Mouse (Mus musculus) lung, embryonic 16.5 days (tissue): ENCODE results near the gene Htr1a. TPM values are rescaled to one million over a fixed set of nuclear protein-coding genes. Genes with fewer than 3 reads are reported as not detected.

Experiments used
- ATAC-seq: fragments of 200-750 bp; cut with Nextera tagmentation; 2 replicates; pipeline ENCODE4 v1.8.0; 2017; ENCODE audit warnings: low read depth, mild to moderate bottlenecking, moderate library complexity
- H3K27ac ChIP-seq: fragments of 300-500 bp; sonication (generic); 2 replicates; pipeline ENCODE4 v1.5.1; 2014; ENCODE audit warnings: mild to moderate bottlenecking, control low read depth, low read length
- H3K27me3 ChIP-seq: fragments of 300-500 bp; sonication (generic); 2 replicates; pipeline ENCODE4 v1.6.1; 2014; ENCODE audit warnings: low read depth, low read length, mixed read lengths; ENCODE audit not compliant: control insufficient read depth, insufficient read depth
- H3K36me3 ChIP-seq: fragments of 300-500 bp; sonication (generic); 2 replicates; pipeline ENCODE4 v1.6.1; 2014; ENCODE audit warnings: low read length; ENCODE audit not compliant: control insufficient read depth, insufficient read depth
- H3K4me1 ChIP-seq: fragments of 300-500 bp; sonication (generic); replicated peaks from 2 replicates; pipeline ENCODE4 v1.6.1; 2014; ENCODE audit warnings: low read length, mixed read lengths; ENCODE audit not compliant: control insufficient read depth, insufficient read depth
- H3K4me2 ChIP-seq: fragments of 300-500 bp; sonication (generic); 2 replicates; pipeline ENCODE4 v1.6.1; 2014; ENCODE audit warnings: low read depth, low read length, control low read depth
- H3K4me3 ChIP-seq: fragments of 300-500 bp; sonication (generic); 2 replicates; pipeline ENCODE4 v1.5.1; 2014; ENCODE audit warnings: mild to moderate bottlenecking, low read length, control low read depth
- H3K9ac ChIP-seq: fragments of 300-500 bp; sonication (generic); 2 replicates; pipeline ENCODE4 v1.6.1; 2014; ENCODE audit warnings: low read length, control low read depth
- H3K9me3 ChIP-seq: fragments of 300-500 bp; sonication (generic); 2 replicates; pipeline ENCODE4 v1.6.1; 2016; ENCODE audit warnings: low read length; ENCODE audit not compliant: control insufficient read depth
- WGBS: fragments of 180-500 bp; shearing (Covaris S2); extraction: QIAGEN DNeasy Blood & Tissue Kit; methylation state at CpG from one replicate; pipeline ENCODE4 v1.1.7; 2014; 5-methylcytosine and 5-hydroxymethylcytosine counted together
- polyA plus RNA-seq: library from polyadenylated mRNA; unstranded; fragments of >200 nt; fragmentation: Nextera tagmentation; extraction: Ambion mirVana; gene quantifications from 2 replicates; pipeline ENCODE4 v1.2.1, GENCODE M21; 2015

Htr1a gene
- polyA plus RNA-seq: not detected in 2 replicates

- no peak for ATAC-seq
- peaks cover 30% of the 10 kb centered on the region for H3K27me3 ChIP-seq
- no peak within 1 kb of the TSS for H3K9ac ChIP-seq
- no peak within 1 kb of the TSS for H3K27ac ChIP-seq
- no peaks in the 10 kb centered on the region for H3K36me3 ChIP-seq
- no peak within 1 kb of the TSS for H3K4me3 ChIP-seq
- no peak within 1 kb of the TSS for H3K4me2 ChIP-seq
- no peaks in the 10 kb centered on the region for H3K9me3 ChIP-seq
- H3K4me1 ChIP-seq: no peaks in the 10 kb centered on the region
- WGBS: 10% methylated on average over 8 of the region's 8 CpGs
Measured at GRCm38 (mm10) chr13:105443339-105443738, at the start of gene Htr1a. TSS of gene Htr1a (plus strand) at chr13:105443639.

DNA sequence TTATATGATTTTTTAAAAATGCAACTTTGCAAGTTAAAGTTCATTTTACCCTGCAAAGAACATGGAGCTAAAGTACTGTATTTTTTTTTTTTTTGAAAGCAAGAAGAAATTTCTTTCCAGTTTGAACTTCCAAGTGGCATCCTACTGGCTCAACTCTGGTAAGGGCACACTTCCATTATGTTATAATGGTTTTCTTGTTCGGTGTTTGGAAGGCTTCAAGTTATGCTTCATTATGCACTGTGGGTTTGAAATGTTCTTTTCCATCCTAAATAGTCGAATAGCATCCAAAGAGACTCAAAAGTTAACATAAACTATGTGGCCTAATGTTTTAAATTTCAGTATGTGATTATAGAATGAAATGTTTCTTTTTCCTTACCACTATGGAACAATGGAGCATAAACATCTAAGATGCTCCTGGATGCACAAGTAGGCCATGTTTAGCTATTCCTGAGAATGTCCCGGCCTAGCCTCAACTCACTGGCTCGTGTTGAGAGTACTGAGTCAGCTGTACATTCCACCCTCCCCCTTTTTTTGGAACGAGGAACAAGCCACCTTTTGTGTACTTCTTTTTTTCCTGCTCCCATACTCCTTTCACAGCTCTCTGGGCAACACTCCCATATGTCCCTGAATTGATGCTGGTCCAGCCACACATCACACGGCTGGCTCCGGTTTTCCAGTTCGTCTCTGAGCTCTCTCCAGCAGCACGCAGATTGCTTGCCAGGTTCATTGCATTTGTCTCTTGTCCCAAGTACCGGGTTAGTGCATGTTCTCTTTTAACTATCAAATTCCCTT is 31.7 kb upstream of the Htr1a start:
- no peaks in the 10 kb centered on the region for H3K27me3 ChIP-seq
- no peaks in the 10 kb centered on the region for H3K4me1 ChIP-seq
- 75% methylated on average over 10 of the region's 10 CpGs for WGBS
- no peaks in the 10 kb centered on the region for H3K36me3 ChIP-seq
- H3K27ac ChIP-seq: no peak overlapping the region
- no peaks in the 10 kb centered on the region for H3K9me3 ChIP-seq
- H3K4me3 ChIP-seq: no peak overlapping the region
- ATAC-seq: no peak
- H3K9ac ChIP-seq: no peak overlapping the region
- H3K4me2 ChIP-seq: no peak overlapping the region

DNA sequence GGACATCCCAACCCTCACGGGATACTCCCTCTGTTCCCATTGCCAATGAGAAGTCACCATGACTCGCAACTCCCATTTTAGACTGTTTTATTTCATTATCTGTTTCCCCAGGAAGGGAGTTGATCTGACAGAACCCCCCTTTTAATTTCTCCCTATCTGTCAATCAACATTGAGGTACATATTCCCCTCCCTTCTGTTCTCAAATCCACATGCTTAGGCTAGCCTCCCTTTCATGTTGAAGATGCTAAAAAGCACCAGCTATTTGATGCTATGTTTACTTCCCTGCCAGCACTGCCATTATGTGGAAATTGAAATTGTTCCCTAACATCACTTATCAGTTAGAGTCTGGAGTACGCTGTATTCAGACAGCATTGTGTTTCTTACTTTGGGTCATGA is 31.1 kb upstream of the Htr1a start:
- Histone ChIP-seq H3K27ac (no peak overlapping the region), H3K9me3 (no peaks in the 10 kb centered on the region), H3K4me2 (no peak overlapping the region), H3K4me3 (no peak overlapping the region), H3K27me3 (no peaks in the 10 kb centered on the region), H3K4me1 (no peaks in the 10 kb centered on the region), H3K36me3 (no peaks in the 10 kb centered on the region), H3K9ac (no peak overlapping the region)
- WGBS: 90% methylated on average over 3 of the region's 3 CpGs
- ATAC-seq: no peak

- no peak overlapping the region for H3K27ac ChIP-seq
- no peak overlapping the region for H3K4me2 ChIP-seq
- H3K27me3 ChIP-seq: no peaks in the 10 kb centered on the region
- H3K4me3 ChIP-seq: no peak overlapping the region
- H3K9ac ChIP-seq: no peak overlapping the region
- no peaks in the 10 kb centered on the region for H3K4me1 ChIP-seq
- ATAC-seq: no peak
- no peaks in the 10 kb centered on the region for H3K36me3 ChIP-seq
- H3K9me3 ChIP-seq: no peaks in the 10 kb centered on the region
- 74% methylated on average over 2 of the region's 2 CpGs for WGBS
Measured at GRCm38 (mm10) chr13:105433141-105433540, 10.3 kb upstream of the Htr1a start.

DNA sequence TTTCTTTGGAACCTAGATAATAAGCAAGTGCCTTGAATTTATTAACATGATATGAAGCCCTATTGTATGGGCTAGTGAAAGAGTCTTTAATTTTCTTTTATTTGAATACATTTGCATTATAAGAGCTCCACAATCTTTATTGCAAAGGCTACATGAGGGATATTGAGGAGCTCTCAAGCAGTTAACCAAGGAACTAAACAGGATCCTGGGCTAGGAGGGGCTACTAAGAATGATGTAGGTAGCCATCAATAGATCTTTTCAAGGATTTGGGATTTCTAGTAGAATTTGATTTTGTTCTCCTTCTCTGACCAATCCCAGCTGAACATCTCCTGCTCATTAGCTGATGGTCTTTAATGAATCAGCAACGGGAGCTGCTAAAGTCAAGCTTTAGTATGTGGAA is 9.8 kb upstream of the Htr1a start:
- no peaks in the 10 kb centered on the region for H3K9me3 ChIP-seq
- WGBS: 79% methylated on average over 1 of the region's 1 CpGs

DNA sequence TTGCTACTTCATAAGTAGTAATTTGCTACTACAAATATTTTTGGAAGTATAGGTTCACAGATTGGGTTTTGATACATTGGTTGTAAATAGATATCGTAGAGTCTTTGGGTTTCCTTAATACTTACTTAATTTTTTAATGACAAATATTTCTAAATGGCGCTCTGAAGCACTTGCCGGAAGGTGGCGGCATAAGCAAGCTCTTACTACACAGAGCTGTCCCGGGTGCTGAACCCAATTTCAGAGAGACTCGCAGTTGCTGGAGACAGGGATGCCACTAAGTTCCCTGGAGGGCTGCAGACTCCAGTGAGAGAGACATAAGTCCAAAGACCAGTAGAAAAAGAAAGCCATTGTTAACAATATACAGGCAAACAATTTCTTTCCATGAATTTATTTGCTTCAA is 863 bp upstream of the Htr1a start:
- Histone ChIP-seq H3K27me3 (peaks cover 30% of the 10 kb centered on the region), H3K9me3 (no peaks in the 10 kb centered on the region), H3K36me3 (no peaks in the 10 kb centered on the region), H3K4me3 (no peak overlapping the region), H3K27ac (no peak overlapping the region), H3K4me2 (no peak overlapping the region), H3K9ac (no peak overlapping the region), H3K4me1 (no peaks in the 10 kb centered on the region)
- 2% methylated on average over 6 of the region's 6 CpGs for WGBS
- ATAC-seq: no peak

More for the DNA sequence above, 9.8 kb upstream of the Htr1a start:
- Histone ChIP-seq H3K36me3 (no peaks in the 10 kb centered on the region), H3K27ac (no peak overlapping the region), H3K4me2 (no peak overlapping the region), H3K4me1 (no peaks in the 10 kb centered on the region), H3K27me3 (no peaks in the 10 kb centered on the region), H3K4me3 (no peak overlapping the region), H3K9ac (no peak overlapping the region)
- no peak for ATAC-seq

DNA sequence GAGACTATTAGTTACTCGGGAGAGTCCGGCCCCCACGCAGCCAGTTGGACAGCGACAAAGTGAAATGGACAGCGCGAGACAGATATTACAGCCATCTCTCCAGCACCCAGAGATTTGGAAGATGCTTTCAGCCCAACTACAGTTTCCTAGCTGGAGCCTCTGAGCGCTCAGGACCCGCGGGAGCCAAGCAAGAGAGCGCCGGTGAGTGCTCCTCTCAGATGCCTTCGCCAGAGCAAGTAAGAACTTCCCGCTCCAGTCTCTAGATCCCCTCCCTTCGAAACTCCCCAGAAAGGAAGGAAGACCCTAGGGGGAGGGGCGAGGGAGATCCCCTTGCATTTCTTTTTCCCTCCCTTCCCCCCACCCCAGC is 415 bp downstream of the Htr1a start:
- no peak for ATAC-seq
- no peak overlapping the region for H3K4me3 ChIP-seq

GRCm38 (mm10) chr13:105444238-105444894 is 927 bp downstream of the Htr1a start:
- ATAC-seq: no peak
- Histone ChIP-seq H3K27ac (no peak overlapping the region), H3K9me3 (no peaks in the 10 kb centered on the region), H3K4me3 (no peak overlapping the region), H3K9ac (no peak overlapping the region), H3K4me2 (no peak overlapping the region), H3K4me1 (no peaks in the 10 kb centered on the region), H3K36me3 (no peaks in the 10 kb centered on the region), H3K27me3 (peaks cover 30% of the 10 kb centered on the region)
- WGBS: 1% methylated on average over 39 of the region's 39 CpGs

More for the DNA sequence above, 415 bp downstream of the Htr1a start:
- WGBS: under 1% methylated on average over 15 of the region's 15 CpGs
- peaks cover 30% of the 10 kb centered on the region for H3K27me3 ChIP-seq
- H3K36me3 ChIP-seq: no peaks in the 10 kb centered on the region
- no peak overlapping the region for H3K9ac ChIP-seq
- no peak overlapping the region for H3K4me2 ChIP-seq
- no peak overlapping the region for H3K27ac ChIP-seq
- H3K9me3 ChIP-seq: no peaks in the 10 kb centered on the region
- H3K4me1 ChIP-seq: no peaks in the 10 kb centered on the region

DNA sequence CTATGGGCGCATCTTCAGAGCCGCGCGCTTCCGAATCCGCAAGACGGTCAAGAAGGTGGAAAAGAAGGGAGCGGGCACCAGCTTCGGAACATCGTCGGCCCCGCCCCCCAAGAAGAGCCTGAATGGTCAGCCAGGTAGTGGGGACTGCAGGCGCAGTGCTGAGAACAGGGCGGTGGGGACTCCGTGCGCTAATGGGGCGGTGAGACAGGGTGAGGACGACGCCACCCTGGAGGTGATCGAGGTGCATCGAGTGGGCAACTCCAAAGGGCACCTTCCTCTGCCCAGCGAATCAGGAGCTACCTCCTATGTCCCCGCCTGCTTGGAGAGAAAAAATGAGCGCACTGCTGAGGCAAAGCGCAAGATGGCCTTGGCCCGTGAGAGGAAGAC is 1.4 kb downstream of the Htr1a start:
- 2% methylated on average over 26 of the region's 26 CpGs for WGBS
- Histone ChIP-seq H3K4me3 (no peak overlapping the region), H3K4me1 (no peaks in the 10 kb centered on the region), H3K27me3 (peaks cover 30% of the 10 kb centered on the region), H3K4me2 (no peak overlapping the region), H3K27ac (no peak overlapping the region), H3K9me3 (no peaks in the 10 kb centered on the region), H3K36me3 (no peaks in the 10 kb centered on the region), H3K9ac (no peak overlapping the region)
- ATAC-seq: no peak
